24 mouse cellular contexts compared by ENCODE assay signal in the genomic region with DNA sequence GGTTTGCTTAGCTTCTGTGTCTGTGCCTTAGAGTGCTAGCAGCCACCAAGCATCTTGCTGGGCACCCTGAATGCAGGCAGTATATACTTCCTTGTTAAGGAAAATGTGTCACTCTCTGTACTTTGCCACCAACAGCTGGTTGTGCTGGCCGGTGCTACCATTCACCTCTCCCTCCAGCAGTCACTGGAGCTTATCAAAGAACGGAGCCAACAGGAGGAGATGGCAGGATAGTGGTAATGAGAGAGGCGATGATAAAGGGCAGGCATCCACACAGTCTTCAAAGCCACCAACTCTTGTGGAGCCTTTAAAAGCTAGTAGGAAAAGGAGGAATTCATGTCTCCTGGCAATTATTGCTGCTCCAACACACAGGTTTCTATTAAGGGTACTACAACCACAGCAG. TPM values are rescaled to one million over a fixed set of nuclear protein-coding genes. Genes with fewer than 3 reads are reported as not detected.
A peak's percentile ranks its signal among the peaks of the same experiment; 100 is the strongest.
DNase-seq lines count a peak whose midpoint lies in the region; ATAC-seq lines count a peak whose summit lies in the region.
"Had no signal": no experiment of that assay in that cellular context is flagged by ENCODE, and none has a peak within 500 bp of the region (broad histone marks: within the 10 kb centered on the region; RNA-seq: fewer than 3 reads in every experiment).

No protein-coding gene starts in this region.

- 0 out of 2 replicates have a peak, but pooled peaks have one; percentile 13 for ATAC-seq in forebrain, embryonic 13.5 days
- ATAC-seq in forebrain, embryonic 11.5 days (replicated peaks; ENCODE audit: low FRiP score), result no peak
- ATAC-seq in midbrain, embryonic 13.5 days, result peak; percentile 15; the same call in 1 of the 2 replicates
- ATAC-seq in midbrain, embryonic 16.5 days, result no peak
- ATAC-seq: hindbrain, embryonic 16.5 days; intestine, embryonic 15.5 days; Patski had no signal

- DNase-seq in forebrain, embryonic 11.5 days (ENCODE audit: low spot score), result no peak
- peak; percentile 25 for DNase-seq in gastrocnemius, postnatal 14 days
- no peak for DNase-seq in gastrocnemius, postnatal 10 days
- no peak for DNase-seq in heart, postnatal 36 days
- DNase-seq in lung, postnatal 4 days, result no peak
- DNase-seq: adrenal gland, postnatal 10 days; adrenal gland, postnatal 36 days; cerebellum, adult 11 months; cerebellum, adult 2 months; cerebellum, adult 9-11 months; cerebellum, postnatal 25 days; gastrocnemius, postnatal 36 days had no signal

- H3K4me1 ChIP-seq in forebrain, embryonic 13.5 days, result peaks cover 40% of the 10 kb centered on the region
- H3K4me1 ChIP-seq in forebrain, embryonic 11.5 days (replicated peaks; ENCODE audit: control insufficient read depth, insufficient read depth, low read length), result peaks cover 5% of the 10 kb centered on the region; the same call in 1 of the 2 replicates
- H3K4me1 ChIP-seq in midbrain, embryonic 13.5 days (replicated peaks), result peaks cover 28% of the 10 kb centered on the region
- H3K4me1 ChIP-seq in midbrain, embryonic 16.5 days (ENCODE audit: control insufficient read depth, insufficient read depth, low read length), result peaks cover 13% of the 10 kb centered on the region; the same call in 1 of the 2 replicates

- H3K9me3 ChIP-seq in forebrain, embryonic 13.5 days (replicated peaks), result no peaks in the 10 kb centered on the region
- H3K9me3 ChIP-seq in forebrain, embryonic 11.5 days (ENCODE audit: control insufficient read depth, low read length), result no peaks in the 10 kb centered on the region
- no peaks in the 10 kb centered on the region for H3K9me3 ChIP-seq in midbrain, embryonic 13.5 days
- H3K9me3 ChIP-seq in midbrain, embryonic 16.5 days (replicated peaks; ENCODE audit: control insufficient read depth, low read length, poor library complexity, severe bottlenecking), result no peaks in the 10 kb centered on the region
- H3K9me3 ChIP-seq: embryonic facial prominence, embryonic 12.5 days; embryonic facial prominence, embryonic 15.5 days; forebrain, embryonic 12.5 days; hindbrain, embryonic 10.5 days; hindbrain, embryonic 13.5 days; intestine, embryonic 15.5 days had no signal

- no peak overlapping the region for H3K9ac ChIP-seq in forebrain, embryonic 13.5 days
- no peak overlapping the region for H3K9ac ChIP-seq in forebrain, embryonic 11.5 days (ENCODE audit: low read length)
- H3K9ac ChIP-seq in midbrain, embryonic 13.5 days (replicated peaks), result no peak overlapping the region
- no peak overlapping the region for H3K9ac ChIP-seq in midbrain, embryonic 16.5 days (ENCODE audit: low read depth, low read length)
- H3K9ac ChIP-seq: embryonic facial prominence, embryonic 12.5 days; embryonic facial prominence, embryonic 15.5 days; forebrain, embryonic 12.5 days; hindbrain, embryonic 13.5 days; intestine, embryonic 15.5 days had no signal

- no peaks in the 10 kb centered on the region for H3K27me3 ChIP-seq in forebrain, embryonic 13.5 days
- H3K27me3 ChIP-seq in forebrain, embryonic 11.5 days (ENCODE audit: control insufficient read depth, insufficient read depth, low read length), result no peaks in the 10 kb centered on the region
- no peaks in the 10 kb centered on the region for H3K27me3 ChIP-seq in midbrain, embryonic 13.5 days
- no peaks in the 10 kb centered on the region for H3K27me3 ChIP-seq in midbrain, embryonic 16.5 days (ENCODE audit: control insufficient read depth, insufficient read depth, low read depth, low read length)
- H3K27me3 ChIP-seq: embryonic facial prominence, embryonic 12.5 days; embryonic facial prominence, embryonic 15.5 days; forebrain, embryonic 12.5 days; hindbrain, embryonic 13.5 days; intestine, embryonic 15.5 days; Patski had no signal

- WGBS in forebrain, embryonic 13.5 days, result 84% methylated on average over 3 of the region's 3 CpGs
- WGBS in forebrain, embryonic 11.5 days, result 82% methylated on average over 3 of the region's 3 CpGs
- 76% methylated on average over 3 of the region's 3 CpGs for WGBS in midbrain, embryonic 13.5 days
- WGBS in midbrain, embryonic 16.5 days, result 83% methylated on average over 3 of the region's 3 CpGs

- H3K36me3 ChIP-seq in forebrain, embryonic 13.5 days (ENCODE audit: poor library complexity, severe bottlenecking), result peaks cover 11% of the 10 kb centered on the region; the same call in 1 of the 2 replicates
- H3K36me3 ChIP-seq in forebrain, embryonic 11.5 days (ENCODE audit: control insufficient read depth, insufficient read depth, low read length), result no peaks in the 10 kb centered on the region; the same call in 1 of the 2 replicates
- peaks cover 14% of the 10 kb centered on the region; the same call in 1 of the 2 replicates for H3K36me3 ChIP-seq in midbrain, embryonic 13.5 days
- peaks cover 3% of the 10 kb centered on the region; the same call in 1 of the 2 replicates for H3K36me3 ChIP-seq in midbrain, embryonic 16.5 days (ENCODE audit: control insufficient read depth, insufficient read depth, low read length)
- H3K36me3 ChIP-seq: embryonic facial prominence, embryonic 12.5 days; embryonic facial prominence, embryonic 15.5 days; intestine, embryonic 15.5 days had no signal

- no peak overlapping the region for H3K27ac ChIP-seq in forebrain, embryonic 13.5 days
- no peak overlapping the region for H3K27ac ChIP-seq in forebrain, embryonic 11.5 days (ENCODE audit: low read depth, low read length)
- no peak overlapping the region for H3K27ac ChIP-seq in midbrain, embryonic 13.5 days
- H3K27ac ChIP-seq in midbrain, embryonic 16.5 days (ENCODE audit: low read length), result no peak overlapping the region
- H3K27ac ChIP-seq: embryonic facial prominence, embryonic 12.5 days; embryonic facial prominence, embryonic 15.5 days; hindbrain, embryonic 10.5 days; hindbrain, embryonic 13.5 days; intestine, embryonic 15.5 days had no signal

- H3K4me2 ChIP-seq in forebrain, embryonic 13.5 days, result no peak overlapping the region
- H3K4me2 ChIP-seq in forebrain, embryonic 11.5 days (ENCODE audit: low read depth, low read length, severe bottlenecking), result no peak overlapping the region
- no peak overlapping the region for H3K4me2 ChIP-seq in midbrain, embryonic 13.5 days (replicated peaks)
- no peak overlapping the region for H3K4me2 ChIP-seq in midbrain, embryonic 16.5 days (ENCODE audit: low read length)
- H3K4me2 ChIP-seq: embryonic facial prominence, embryonic 12.5 days; embryonic facial prominence, embryonic 15.5 days; forebrain, embryonic 12.5 days; heart, embryonic 11.5 days; hindbrain, embryonic 13.5 days; intestine, embryonic 15.5 days had no signal

- intact Hi-C loops in gastrocnemius, postnatal 14 days (cut with DNase I; ENCODE audit: low total_unique reads), result no loop called here
- intact Hi-C loops in heart, postnatal 36 days (cut with DNase I), result no loop called here

- no peak overlapping the region for H3K4me3 ChIP-seq in forebrain, embryonic 13.5 days
- no peak overlapping the region for H3K4me3 ChIP-seq in forebrain, embryonic 11.5 days (ENCODE audit: low read depth, low read length)
- H3K4me3 ChIP-seq in midbrain, embryonic 13.5 days (replicated peaks), result no peak overlapping the region
- H3K4me3 ChIP-seq in midbrain, embryonic 16.5 days (ENCODE audit: low read depth, low read length), result no peak overlapping the region
- H3K4me3 ChIP-seq: embryonic facial prominence, embryonic 12.5 days; embryonic facial prominence, embryonic 15.5 days; forebrain, embryonic 12.5 days; hindbrain, embryonic 10.5 days; hindbrain, embryonic 13.5 days; intestine, embryonic 15.5 days had no signal

RNA-seq across cellular contexts. Expression of gene Psmg4, which starts 57.0 kb away (rescaled TPM):
- 121 and 128 TPM in 2 replicates for polyA plus RNA-seq in forebrain, embryonic 13.5 days (2015; fragmentation: Nextera tagmentation; extraction: Ambion mirVana)
- polyA plus RNA-seq in forebrain, embryonic 11.5 days (2014; fragmentation: Nextera tagmentation; extraction: Ambion mirVana), result 114 and 123 TPM in 2 replicates
- total RNA-seq in gastrocnemius, postnatal 14 days (2021), result 10 to 100 TPM; 26.0 to 26.9 TPM
- 10 to 100 TPM; 32.2 to 33.2 TPM for total RNA-seq in gastrocnemius, postnatal 10 days (2021)
- polyA plus RNA-seq in midbrain, embryonic 13.5 days (2015; fragmentation: Nextera tagmentation; extraction: Ambion mirVana), result 92.5 and 94.6 TPM in 2 replicates
- 71.6 and 74.6 TPM in 2 replicates for polyA plus RNA-seq in midbrain, embryonic 16.5 days (2015; fragmentation: Nextera tagmentation; extraction: Ambion mirVana)
- total RNA-seq in heart, postnatal 36 days (2021), result 10 to 100 TPM; 28.3 to 30.9 TPM

Comparison
In these comparisons a context has a peak if more than half of its experiments do, and no peak if none do; other contexts are left out.
1. ATAC-seq: peak in forebrain, embryonic 13.5 days (single experiment) and midbrain, embryonic 13.5 days (single experiment); none in forebrain, embryonic 11.5 days (single experiment) and midbrain, embryonic 16.5 days (single experiment).